Mouse (Mus musculus) c-Kit-negative CD71-positive TER-119-positive erythroid progenitor cells, embryonic 14.5 days (primary cell): Measurements from ENCODE around the gene Fbln7.

Experiments used
- DNase-seq: peaks from one replicate; pipeline ENCODE4 v3.0.0-alpha.2; 2013; ENCODE audit warnings: low read depth, low spot score

The Fbln7 gene

DNA sequence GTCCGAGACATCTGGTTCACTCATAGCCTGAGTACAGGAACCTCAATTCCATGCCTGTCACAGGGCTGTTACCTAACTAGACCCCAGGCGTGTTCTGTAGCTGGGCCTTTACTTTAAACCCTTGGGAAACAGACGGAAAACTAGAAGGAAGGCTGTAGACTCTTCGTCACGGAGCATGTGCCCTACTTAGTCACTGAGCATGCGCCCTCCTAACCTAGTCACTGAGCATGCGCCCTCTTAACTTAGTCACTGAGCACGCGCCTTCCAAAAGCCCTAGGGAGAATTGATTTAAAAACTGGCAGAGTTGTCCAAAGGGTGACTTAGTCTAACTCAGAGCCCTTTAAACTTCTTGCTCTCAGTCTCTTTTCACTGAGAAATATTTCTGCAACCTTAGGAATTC lies at the start of gene Fbln7:
Fbln7 (plus strand) TSS at position 346 of the 400 bp plus-strand sequence.
- no peak for DNase-seq

DNA sequence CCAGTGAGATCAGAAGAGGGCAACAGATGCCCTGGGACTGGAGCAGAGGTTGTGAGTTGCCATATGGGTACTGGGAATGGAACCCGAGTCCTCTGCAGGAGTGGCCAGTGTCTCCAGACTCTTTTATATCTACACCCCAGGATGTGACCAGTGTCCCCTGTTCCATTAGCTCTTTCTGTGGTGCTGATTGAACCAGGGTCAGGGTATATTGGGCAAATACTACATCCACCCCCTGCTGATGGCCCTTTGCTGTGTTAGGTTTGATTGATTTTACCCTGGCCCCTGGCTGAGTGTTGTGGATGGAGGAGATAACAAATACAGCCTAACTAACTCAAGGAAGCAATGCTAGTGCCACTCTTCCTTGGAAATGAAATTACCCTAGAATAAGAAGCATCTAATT lies 46.5 kb upstream of the Fbln7 start:
- no peak for DNase-seq

DNA sequence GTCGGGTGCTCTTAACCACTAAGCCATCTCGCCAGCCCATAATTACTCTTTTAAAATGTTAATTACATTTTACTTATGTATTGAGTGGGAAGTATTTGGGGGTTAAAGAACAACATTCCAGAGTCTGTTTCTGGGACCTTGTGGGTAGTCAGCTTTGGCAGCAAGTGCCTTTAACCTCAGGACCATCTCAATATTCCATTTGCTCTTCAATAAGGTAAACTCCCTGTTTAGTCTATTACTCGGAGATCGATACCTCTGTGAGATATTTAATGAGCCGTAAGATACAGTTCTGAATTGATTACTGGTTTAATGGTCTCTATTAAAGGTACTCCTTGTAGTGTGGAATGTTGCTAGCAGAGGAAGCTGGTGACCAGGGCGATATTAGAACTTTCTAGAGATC lies 45.9 kb upstream of the Fbln7 start:
- no peak for DNase-seq

DNA sequence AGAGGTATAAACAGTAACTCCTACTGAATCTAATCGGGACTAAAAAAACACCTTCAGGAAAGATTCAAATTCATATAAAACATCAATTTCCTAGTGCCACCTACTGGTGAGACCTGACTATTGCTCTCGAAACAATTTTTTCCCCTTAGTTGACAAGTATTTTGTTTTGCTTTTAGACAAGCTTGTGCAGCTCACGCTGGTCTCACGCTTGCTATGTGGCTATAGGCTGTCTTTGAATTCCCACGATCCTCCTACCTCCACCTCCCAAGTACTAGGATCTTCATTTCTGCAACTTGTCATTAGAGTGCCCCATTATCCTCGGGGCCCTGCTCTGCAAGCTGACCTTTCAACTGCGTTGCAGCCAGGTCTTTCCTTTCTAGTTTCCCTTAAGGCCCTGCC lies 45.4 kb upstream of the Fbln7 start:
- DNase-seq = peak; percentile 56

DNA sequence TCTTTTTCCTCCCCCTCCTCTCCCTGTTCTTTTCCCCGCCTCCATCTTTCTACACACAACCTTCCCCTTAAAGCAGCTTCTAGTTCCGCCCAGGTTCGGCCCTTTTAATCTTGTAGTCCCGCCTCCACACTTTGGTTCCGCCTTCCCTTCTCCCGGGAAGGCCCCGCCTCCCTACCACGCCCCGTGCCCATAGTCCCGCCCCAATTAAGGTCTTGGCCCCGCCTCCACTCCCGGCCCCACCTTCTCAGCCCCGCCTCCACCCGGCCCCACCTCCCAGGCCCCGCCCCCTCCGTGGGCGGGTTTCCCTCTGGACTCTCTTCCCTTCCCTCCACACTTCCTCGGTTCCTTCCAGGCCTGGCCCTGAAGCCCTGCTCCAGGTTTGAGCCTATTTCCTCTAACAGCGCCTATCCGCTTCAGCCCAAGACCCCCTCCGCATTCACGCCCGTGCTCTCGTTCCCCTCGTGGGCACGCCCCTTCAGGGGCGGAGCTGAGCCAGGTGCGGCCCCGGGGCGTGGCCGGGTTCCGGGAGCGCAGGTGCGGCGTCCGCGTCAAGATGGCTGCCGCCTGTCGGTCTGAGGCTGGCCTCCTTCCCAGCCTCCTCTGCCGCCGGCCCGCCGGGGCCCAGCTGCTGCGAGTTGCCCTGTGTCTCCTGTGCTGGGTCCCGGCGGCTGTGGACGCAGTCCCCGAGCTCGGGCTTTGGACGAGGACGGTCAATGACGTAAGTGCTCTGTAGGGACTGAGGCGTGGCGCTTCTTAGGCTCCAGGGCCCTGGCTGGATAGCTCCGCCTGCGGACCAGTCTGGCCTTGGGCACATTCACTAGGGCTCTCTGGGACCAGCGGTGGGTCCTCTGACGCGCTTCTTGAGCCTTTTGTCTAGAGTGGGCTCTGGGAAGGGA lies 44.7 kb upstream of the Fbln7 start, which contains the start of gene Tmem87b:
Tmem87b (plus strand) TSS at position 333 of the 896 bp plus-strand sequence.
- peak; percentile 90 for DNase-seq

DNA sequence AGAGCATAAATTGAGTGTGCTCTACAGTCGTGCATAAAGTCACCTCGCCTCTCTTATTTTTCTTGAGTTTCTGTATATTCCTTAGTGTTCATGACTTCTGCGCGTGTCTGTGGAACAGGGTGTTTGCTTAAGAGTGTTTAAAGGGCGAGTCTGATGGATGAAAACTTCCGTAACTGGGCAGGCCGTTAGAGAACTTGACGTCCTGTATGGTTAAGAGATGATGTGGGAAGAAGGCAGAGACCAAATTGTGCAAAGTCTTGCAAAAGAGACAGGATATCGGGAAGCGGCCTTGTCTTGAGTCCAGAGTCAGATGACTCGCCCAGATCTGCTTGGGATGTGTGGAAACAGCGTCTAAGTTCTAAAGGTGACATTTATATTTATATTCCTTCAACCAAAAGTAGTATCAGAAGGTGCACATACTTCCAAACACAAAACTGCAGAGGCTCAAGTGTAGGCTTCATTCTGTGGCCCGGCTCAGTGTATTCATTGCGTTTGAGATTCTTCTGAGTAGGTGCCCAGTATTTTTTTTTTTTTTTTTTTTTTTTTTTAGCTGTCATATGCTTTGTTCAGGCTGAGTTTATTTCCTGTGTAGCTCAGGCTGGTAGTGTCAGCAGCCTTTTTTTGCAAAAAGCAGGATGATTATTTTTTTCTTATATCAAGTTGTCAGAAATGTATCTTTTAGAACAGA lies 43.7 kb upstream of the Fbln7 start:
- DNase-seq = no peak

DNA sequence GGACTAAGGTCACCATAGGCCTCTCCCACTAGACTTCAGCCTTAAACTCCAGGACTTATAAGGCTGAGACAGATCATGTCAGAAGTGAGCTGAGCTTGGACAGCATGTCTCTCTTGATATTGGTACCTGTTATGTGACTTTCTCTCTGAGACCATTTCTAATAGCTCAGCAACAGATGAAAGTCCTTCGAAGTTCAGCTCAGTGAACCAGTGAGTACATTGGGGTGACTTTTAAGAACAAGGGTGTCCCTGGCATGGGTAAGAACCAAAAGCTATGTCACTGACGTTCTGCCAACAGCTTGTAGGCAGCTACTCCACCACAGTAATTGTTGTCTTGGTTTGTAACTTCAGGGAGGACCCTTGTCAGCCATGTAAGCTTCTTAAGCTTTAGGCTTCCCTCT lies 42.1 kb upstream of the Fbln7 start:
- no peak for DNase-seq

DNA sequence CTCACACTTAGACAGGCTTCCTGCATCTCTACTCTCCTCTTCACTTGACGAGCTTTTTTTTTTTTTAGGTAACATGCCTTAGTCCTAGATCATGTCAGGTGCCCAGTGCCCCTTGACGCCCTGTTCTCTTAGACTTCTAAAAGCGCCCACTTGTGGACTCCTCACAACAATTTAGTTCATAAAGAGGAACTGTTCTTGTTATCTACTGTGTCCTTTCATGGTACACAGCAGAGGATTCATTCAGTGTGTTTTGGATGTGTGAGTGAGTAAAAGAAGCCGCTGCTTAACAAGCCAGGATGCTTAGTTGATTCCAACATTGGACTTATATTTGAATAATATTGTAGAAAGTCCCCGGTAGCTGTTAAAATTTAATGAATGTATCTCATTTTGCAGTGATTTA lies 38.9 kb upstream of the Fbln7 start:
- DNase-seq = no peak

DNA sequence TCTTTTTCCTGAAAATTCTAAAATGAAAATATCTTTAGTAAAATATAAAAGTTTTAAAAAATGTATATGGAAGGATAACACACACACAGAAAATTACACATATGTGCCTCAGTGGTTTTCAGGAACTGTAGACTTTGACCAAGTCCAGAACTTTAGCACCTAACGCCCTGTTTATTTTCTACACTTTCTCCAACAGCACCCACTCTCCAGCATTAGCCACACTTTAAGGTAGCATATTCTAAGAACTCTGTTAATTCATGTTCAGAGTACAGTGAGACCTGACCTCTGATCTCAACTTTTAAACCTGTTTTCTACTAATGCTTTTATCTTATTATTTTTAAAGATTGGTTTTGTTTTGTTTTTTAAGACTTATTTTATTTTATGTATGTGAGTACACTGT lies 35.0 kb upstream of the Fbln7 start:
- DNase-seq = no peak

DNA sequence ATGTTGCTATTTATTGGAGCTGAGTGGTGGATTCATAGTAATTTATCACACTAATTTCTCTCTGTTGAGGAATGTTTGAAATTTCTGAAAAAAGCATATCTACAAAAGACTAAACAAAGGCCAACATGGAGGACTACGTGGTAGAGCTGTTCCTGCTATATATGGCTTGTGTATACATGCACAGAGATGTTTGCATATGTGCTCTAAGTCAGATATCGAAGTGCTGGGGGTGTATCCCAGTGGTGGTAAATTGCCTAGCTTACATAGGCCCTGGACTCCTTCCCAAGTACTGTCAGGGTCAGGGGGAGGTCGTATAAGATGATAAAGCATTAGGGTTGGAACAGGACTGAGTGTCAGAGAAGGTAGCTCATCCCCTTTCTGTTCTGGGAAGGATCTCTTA lies 30.2 kb upstream of the Fbln7 start:
- DNase-seq = no peak

DNA sequence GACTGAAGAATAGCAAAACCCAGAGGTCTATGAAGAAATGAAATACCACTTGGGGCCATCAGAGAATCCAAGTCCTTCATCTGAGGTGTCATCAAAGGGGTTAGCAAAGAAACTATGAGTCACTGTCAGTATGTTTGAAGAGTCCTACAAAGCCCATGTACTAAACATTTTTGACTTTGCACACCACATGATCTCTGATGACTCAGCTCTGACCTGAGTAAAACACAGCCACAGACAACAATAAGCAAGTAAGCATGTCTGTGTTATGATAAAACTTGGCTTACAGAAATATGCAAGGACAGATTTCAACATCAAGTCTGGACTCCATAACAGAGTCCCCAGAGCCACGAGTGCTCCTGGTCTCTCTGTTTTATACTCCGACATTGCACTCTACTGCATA lies 29.7 kb upstream of the Fbln7 start:
- no peak for DNase-seq

DNA sequence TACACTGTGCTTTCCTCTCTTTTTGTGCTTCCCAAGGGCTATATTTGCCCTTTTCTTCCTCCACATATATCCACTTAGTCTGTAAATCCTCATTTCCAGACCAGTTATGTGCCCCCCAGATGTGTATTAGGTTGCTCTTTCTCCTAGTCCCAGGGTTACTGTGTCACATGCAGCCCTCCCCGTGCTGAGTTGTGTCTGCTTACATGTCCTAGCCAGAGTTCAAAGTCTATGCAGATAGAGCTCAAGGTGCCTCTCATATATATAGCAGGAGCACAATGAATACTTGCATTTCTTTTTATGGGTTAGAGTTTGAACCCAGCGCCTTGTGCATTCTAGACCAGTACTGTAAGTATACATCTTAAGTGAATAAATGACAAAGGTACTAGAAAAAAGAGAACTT lies 29.3 kb upstream of the Fbln7 start:
- no peak for DNase-seq

DNA sequence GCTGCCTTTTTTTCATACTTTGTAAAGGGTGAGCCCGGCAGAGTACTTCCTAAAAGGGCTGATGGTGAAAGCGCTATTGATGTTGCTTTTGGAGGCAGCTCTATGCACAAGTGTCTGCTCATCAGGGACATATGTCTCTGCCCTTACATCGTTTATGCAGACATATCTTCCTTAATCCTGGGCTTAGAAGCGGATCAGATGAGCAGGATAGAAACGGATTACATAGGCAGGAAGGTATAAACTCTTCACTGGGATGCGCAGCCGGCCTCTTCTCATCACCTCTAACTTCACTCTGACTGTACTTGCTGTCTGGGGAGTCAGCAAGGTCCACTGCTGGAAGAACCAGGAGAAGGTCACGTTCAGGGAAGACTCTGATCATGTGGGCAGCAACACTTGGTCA lies 25.2 kb upstream of the Fbln7 start:
- no peak for DNase-seq

DNA sequence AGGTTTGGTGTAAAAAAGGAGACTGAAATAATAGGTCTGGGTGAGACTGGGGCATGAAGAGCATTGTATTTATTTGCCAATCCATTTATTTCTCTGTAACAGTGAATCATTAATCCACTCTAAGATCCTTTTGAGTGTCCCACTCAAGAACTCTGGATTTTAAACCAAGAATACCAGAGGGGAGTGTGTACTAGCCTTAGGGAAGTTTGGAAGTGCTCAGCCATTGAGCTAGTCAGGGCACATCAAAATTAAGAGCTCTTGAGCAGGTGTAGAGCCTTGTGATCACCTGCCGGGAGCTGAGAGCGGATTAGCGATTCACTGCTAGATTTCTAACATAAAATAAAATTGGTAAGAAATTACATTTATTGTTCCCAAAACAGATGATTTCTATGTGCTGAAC lies 24.2 kb upstream of the Fbln7 start:
- DNase-seq = no peak

DNA sequence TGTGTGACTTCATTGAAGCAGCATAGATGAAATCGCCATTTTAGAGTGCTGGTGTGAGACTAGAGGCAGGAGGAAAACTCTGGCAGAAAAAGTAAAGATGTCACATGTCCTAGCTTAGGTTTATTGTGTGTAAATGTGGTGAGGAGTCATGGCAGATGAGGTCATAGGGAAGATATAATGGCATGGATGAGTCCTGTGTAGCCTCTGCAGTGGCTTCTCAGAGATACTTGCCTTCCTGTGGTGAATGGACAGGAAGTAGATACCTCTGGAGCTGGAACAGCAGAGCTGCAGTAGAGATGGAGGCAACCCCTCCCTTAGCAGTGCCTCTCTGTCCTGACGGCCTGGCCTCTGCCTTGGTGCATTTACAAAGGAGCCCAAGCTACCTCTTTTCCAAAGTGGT lies 23.3 kb upstream of the Fbln7 start:
- no peak for DNase-seq

DNA sequence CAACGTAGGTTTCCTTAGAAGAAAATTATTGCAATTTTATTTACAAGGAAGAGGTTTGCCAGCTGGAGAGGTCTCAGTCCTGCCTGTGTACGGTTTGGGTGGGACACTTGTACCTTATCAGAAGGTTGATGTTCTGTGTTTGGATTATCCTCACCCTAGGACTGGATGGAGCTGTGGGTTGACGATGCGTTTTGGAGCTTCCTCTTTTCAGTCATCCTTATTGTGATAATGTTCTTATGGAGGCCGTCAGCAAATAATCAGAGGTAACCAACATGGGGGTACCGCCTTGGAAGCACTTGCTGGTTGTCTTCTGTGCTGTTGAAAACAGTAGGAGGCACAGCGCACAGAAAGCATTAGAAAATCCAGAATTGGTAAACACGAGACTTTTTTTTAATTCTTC lies 20.3 kb upstream of the Fbln7 start:
- DNase-seq = no peak

DNA sequence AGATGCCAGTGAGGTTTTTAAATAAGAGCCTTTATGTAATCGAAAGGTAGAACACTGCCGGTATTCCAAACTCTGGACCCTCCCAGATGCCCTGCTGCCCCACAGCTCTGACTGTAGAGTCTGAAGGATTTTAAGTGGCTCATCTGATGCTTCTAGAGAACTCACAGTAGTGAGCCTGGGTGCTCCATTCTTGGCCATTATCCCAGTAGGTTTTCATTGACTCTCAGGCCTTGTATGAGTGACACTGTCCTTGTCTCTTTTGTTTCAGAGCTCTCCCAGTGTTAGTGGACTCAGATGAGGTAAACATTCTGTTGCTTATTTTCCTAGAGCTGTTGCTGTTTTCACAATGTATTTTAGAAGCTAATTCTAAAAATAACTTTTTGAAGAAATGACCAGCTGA lies 12.7 kb upstream of the Fbln7 start:
- DNase-seq = no peak

DNA sequence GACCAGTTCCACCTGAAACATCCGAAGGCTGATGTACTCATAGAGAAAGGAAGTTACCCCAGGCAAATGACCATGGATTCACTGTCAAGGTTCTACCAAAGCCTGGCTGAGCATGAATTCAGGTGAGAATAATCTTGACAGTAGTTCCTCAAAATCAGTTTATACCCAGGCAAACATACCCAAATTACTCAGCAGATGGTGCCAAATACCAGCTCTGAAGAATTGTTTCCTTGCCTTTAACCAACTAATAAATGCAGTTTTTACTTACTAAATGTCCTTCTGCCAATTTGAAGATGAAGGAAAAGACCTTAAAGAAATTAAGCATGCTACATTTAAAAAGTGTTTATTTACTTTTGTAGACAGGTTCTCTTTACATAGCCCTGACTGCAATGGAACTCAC lies 6.1 kb upstream of the Fbln7 start:
- DNase-seq = no peak

DNA sequence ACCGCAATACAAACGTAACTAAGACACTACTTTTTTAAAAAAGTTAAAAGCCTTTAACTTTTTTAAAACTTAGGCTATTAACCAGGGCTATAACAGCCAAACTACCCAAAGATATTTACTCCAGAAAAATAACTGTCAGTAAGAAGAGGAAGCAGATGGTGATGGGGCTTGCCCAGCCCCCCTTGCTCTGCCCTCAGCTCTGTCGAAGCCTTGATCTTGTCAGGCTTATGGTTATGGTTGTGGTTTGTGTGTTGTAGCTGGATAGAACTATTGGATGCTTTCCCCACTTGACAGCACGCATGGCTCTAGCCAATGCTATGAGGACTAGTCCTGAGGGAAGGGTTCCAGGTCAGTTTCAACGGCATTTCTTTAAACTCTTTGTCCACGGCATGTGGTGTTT lies 3.8 kb upstream of the Fbln7 start:
- no peak for DNase-seq

DNA sequence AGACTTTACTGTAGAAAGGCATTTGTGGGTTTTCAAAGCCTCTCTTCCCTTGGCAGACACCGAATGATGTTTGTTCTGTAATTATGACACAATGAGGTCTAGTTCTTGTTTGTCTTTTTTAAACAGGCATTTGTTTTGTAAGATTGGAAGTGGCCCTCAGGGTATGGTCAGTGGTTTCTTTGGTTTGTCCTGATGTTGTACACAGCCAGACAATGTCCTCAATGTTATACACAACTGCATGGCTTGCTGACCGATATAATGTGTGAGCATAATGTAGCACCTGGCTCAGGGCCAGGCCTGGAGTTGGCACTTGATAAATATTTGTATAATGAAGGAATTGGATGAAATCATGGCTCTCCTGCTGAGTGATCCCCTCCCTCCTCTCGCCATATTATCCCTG lies 2.9 kb upstream of the Fbln7 start:
- no peak for DNase-seq

DNA sequence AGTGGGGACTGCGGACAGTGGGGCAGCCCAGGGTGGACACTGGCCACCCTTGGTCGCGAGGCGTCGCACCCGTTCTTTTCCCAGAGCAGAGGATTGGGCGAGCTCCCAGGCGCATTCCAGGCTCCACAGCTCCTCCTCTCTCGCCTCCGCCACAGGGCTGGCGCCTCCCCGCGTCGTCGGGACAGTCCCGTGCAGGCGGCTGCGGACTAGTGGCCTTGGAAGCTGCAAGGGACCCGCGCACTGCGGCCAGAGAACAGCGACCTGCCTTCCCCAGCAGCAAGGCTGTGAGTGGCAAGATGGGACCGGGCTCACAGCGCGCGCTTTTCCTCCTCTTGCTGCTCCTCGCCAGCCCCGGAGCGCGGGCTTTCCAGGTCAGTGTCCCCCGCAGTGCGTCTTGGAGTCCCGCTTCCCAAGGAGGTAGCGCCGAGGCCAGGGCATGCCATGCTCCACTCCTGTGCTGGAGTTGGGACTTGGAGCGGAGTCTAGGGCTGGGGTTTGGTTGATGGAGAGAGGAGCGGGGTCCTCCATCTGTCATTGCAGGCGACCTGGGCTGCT lies 1.1 kb downstream of the Fbln7 start:
- DNase-seq = no peak

DNA sequence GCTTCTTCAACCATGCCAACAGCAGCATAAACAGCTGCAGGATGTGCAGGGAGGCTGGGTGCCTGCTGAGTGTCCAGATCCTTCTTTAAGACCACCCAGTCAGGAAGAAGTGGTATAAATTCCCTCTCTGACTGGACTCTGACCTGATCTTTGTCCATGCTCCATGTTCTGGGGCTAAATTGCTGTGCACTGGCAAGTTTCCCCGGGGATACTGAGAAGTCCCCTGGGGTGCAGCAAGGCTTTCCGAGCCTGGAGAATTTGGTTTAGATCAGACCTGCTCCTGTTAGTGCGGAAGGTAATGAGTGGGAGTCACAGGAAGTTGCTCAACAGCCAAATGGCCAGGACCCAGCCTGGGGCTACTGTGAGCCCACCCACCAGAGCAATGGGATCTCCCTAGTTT lies 2.3 kb downstream of the Fbln7 start:
- DNase-seq = no peak

DNA sequence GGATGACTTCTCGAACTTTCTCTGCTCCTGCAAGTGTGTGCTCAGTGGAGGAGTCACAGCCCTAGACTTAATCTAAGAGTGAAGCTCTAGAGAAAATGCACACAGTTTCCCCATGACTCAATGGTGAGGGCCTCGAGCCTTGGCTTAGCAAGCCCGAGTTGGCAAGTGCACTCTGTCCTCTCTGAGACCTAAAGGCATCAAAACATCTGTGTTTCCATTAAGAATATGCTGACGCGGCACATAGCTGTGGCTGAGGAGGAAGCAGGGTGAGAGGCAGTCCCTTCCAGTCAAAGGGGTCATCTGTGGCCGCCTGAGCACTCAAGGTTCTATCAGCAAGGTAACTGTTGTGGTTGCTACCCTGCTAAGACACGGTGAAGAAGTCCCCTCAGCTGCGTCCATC lies 8.9 kb downstream of the Fbln7 start:
- no peak for DNase-seq
